Mouse (Mus musculus) neural tube, embryonic 14.5 days (tissue): ENCODE measurements around the gene Plch2. TPM values are rescaled to one million over a fixed set of nuclear protein-coding genes. Genes with fewer than 3 reads are reported as not detected.

Source experiments
- ATAC-seq: fragments of 200-750 bp; cut with Nextera tagmentation; 2 replicates; pipeline ENCODE4 v1.8.0; 2017; ENCODE audit warnings: low read depth, mild to moderate bottlenecking, moderate TSS enrichment, moderate library complexity
- H3K27ac ChIP-seq: fragments of 300-500 bp; sonication (generic); 2 replicates; pipeline ENCODE4 v1.5.1; 2014; ENCODE audit warnings: low read depth, mild to moderate bottlenecking, control low read depth, low read length, moderate library complexity, mixed read lengths
- H3K27me3 ChIP-seq: fragments of 300-500 bp; sonication (generic); 2 replicates; pipeline ENCODE4 v1.6.1; 2014; ENCODE audit warnings: low read length; ENCODE audit not compliant: control insufficient read depth, insufficient read depth
- H3K36me3 ChIP-seq: fragments of 300-500 bp; sonication (generic); 2 replicates; pipeline ENCODE4 v1.6.1; 2014; ENCODE audit warnings: low read length, mixed read lengths; ENCODE audit not compliant: control insufficient read depth, insufficient read depth
- H3K4me1 ChIP-seq: fragments of 300-500 bp; sonication (generic); 2 replicates; pipeline ENCODE4 v1.6.1; 2014; ENCODE audit warnings: low read length; ENCODE audit not compliant: control insufficient read depth, insufficient read depth
- H3K4me2 ChIP-seq: fragments of 300-500 bp; sonication (generic); 2 replicates; pipeline ENCODE4 v1.6.1; 2014; ENCODE audit warnings: mild to moderate bottlenecking, low read depth, low read length, control low read depth
- H3K4me3 ChIP-seq: fragments of 300-500 bp; sonication (generic); 2 replicates; pipeline ENCODE4 v1.5.1; 2014; ENCODE audit warnings: low read depth, low read length, control low read depth, mixed read lengths
- H3K9ac ChIP-seq: fragments of 300-500 bp; sonication (generic); replicated peaks from 2 replicates; pipeline ENCODE4 v1.6.1; 2014; ENCODE audit warnings: low read depth, mild to moderate bottlenecking, control low read depth, low read length, mixed read lengths
- H3K9me3 ChIP-seq: fragments of 300-500 bp; sonication (generic); 2 replicates; pipeline ENCODE4 v1.6.1; 2016; ENCODE audit warnings: low read length; ENCODE audit not compliant: control insufficient read depth
- WGBS: fragments of 180-500 bp; shearing (Covaris S2); extraction: QIAGEN DNeasy Blood & Tissue Kit; methylation state at CpG from one replicate; pipeline ENCODE4 v1.1.7; 2014; 5-methylcytosine and 5-hydroxymethylcytosine counted together
- polyA plus RNA-seq: library from polyadenylated mRNA; unstranded; fragments of >200 nt; fragmentation: Nextera tagmentation; extraction: Ambion mirVana; gene quantifications from 2 replicates; pipeline ENCODE4 v1.2.1, GENCODE M21; 2014

Gene Plch2
- polyA plus RNA-seq, 1 experiment from 2014 or later, result 16.0 TPM

DNA sequence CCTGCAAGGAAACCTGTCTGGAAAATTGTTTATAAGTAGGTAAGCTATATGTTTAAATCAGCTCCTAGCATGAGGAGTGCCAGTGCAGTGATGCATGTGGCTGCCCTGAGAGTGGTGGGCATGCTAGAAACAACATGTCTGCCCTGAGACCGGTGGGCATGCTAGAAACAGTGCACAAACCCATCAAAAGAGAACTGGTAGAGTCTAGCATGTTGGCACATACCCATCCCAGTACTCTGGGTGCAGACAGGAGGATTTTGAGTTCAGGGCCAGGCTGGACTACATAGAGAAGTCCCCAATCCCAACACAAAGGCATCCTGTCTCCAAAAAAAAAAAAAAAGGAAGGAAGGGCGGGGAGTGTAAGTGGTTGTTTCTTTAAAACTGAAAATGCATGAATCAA, 121.8 kb downstream of the Plch2 start:
- 84% methylated on average over 2 of the region's 2 CpGs for WGBS
- ATAC-seq, result no peak
- no peaks in the 10 kb centered on the region for H3K27me3 ChIP-seq
- H3K27ac ChIP-seq, result no peak overlapping the region
- H3K4me1 ChIP-seq, result no peaks in the 10 kb centered on the region
- no peaks in the 10 kb centered on the region for H3K9me3 ChIP-seq
- H3K4me3 ChIP-seq, result no peak overlapping the region
- no peaks in the 10 kb centered on the region for H3K36me3 ChIP-seq
- no peak overlapping the region for H3K4me2 ChIP-seq
- no peak overlapping the region for H3K9ac ChIP-seq

DNA sequence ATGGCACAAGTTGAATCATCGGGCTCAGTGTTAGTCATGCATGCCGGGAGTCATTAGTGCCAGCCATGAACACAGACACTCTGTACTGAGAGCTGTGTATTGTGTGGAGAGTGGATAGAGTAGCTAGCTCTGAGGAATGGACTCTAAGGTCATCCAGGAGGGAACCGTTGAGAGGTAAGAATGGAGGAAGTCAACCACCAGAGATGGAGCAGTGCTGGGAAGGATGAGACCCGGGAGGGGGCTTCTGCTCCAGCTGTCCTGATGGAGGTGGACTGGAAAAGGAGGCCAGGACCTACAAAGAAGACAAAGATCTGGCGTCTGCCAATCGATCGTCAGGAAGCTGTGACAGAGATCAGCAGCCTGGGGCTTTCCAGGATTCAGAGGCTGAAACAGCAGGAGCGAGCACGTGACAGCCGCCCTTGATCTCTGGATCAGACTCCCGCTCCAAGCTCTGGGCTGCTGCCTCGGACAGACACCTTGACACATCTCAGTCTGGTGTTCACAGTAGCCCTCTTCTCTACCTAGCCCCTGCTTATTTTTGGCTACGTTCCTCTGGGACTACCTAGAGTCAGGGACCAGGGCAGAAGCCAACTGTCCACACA, 123.2 kb downstream of the Plch2 start:
- H3K9ac ChIP-seq, result no peak overlapping the region
- WGBS, result 57% methylated on average over 13 of the region's 13 CpGs
- H3K4me1 ChIP-seq, result no peaks in the 10 kb centered on the region
- H3K4me3 ChIP-seq, result no peak overlapping the region
- ATAC-seq, result no peak
- no peaks in the 10 kb centered on the region for H3K9me3 ChIP-seq
- H3K4me2 ChIP-seq, result no peak overlapping the region
- H3K36me3 ChIP-seq, result no peaks in the 10 kb centered on the region
- no peaks in the 10 kb centered on the region for H3K27me3 ChIP-seq
- no peak overlapping the region for H3K27ac ChIP-seq

Other genes starting within 250 kb of the Plch2 start
- 1.1 and 1.3 TPM in 2 replicates for gene Ttc34, start 219.3 kb downstream of the Plch2 start, polyA plus RNA-seq
- 0.40 and 0.50 TPM in 2 replicates for gene Mmel1, start 187.2 kb downstream of the Plch2 start, polyA plus RNA-seq
- 51.9 and 64.7 TPM in 2 replicates for gene Fam213b, start 157.6 kb downstream of the Plch2 start, polyA plus RNA-seq
- not detected in 2 replicates for gene Tnfrsf14, start 128.2 kb downstream of the Plch2 start, polyA plus RNA-seq
- gene Hes5, start 95.9 kb downstream of the Plch2 start, polyA plus RNA-seq, result 40.9 and 60.1 TPM in 2 replicates
- gene Pank4, start 92.7 kb downstream of the Plch2 start, polyA plus RNA-seq, result 36.1 and 37.3 TPM in 2 replicates
- gene Pex10, start 10.2 kb upstream of the Plch2 start, polyA plus RNA-seq, result 6.6 and 8.6 TPM in 2 replicates
- gene Rer1, start 29.6 kb upstream of the Plch2 start, polyA plus RNA-seq, result 132 and 137 TPM in 2 replicates
- gene Morn1, start 29.8 kb upstream of the Plch2 start, polyA plus RNA-seq, result 6.3 and 6.8 TPM in 2 replicates
- gene Ski, start 165.8 kb upstream of the Plch2 start, polyA plus RNA-seq, result 16.8 and 17.7 TPM in 2 replicates
- gene Faap20, start 193.0 kb upstream of the Plch2 start, polyA plus RNA-seq, result 70.8 and 71.5 TPM in 2 replicates